Mouse (Mus musculus): Measurements from ENCODE around the gene Ehd1. TPM values are rescaled to one million over a fixed set of nuclear protein-coding genes. Genes with fewer than 3 reads are reported as not detected.

The Ehd1 gene
- polyA plus RNA-seq, 1 experiment from 2014 or later = 89.7 TPM

GRCm38 (mm10) chr19:6333761-6334595 is 57.5 kb downstream of the Ehd1 start:
- Histone ChIP-seq H3K4me2 (replicated peaks) (peak overlapping the region; percentile 94), H3K4me1 (replicated peaks) (peaks cover 30% of the 10 kb centered on the region), H3K9ac (replicated peaks) (0 out of 2 replicates have a peak overlapping the region, but pooled peaks have one; percentile 10), H3K27ac (peak overlapping the region; percentile 59), H3K4me3 (replicated peaks) (peak overlapping the region; percentile 85), H3K27me3 (no peaks in the 10 kb centered on the region), H3K36me3 (peaks cover 24% of the 10 kb centered on the region), H3K9me3 (no peaks in the 10 kb centered on the region)
- ATAC-seq = peak; percentile 2; the same call in 1 of the 2 replicates
- 73% methylated on average over 9 of the region's 9 CpGs for WGBS

GRCm38 (mm10) chr19:6334673-6335457 is 58.3 kb downstream of the Ehd1 start, which contains the start of gene Men1:
Gene Men1, plus strand, starts transcription at chr19:6334979.
- WGBS = under 1% methylated on average over 42 of the region's 43 CpGs
- H3K4me1 ChIP-seq (replicated peaks) = peaks cover 33% of the 10 kb centered on the region
- H3K9ac ChIP-seq (replicated peaks) = peak within 1 kb of the TSS; percentile 88
- ATAC-seq = peak; percentile 96
- no peaks in the 10 kb centered on the region for H3K27me3 ChIP-seq
- H3K4me2 ChIP-seq (replicated peaks) = peak within 1 kb of the TSS; percentile 94
- H3K36me3 ChIP-seq = peaks cover 33% of the 10 kb centered on the region
- H3K4me3 ChIP-seq (replicated peaks) = peak within 1 kb of the TSS; percentile 85
- no peaks in the 10 kb centered on the region for H3K9me3 ChIP-seq
- peak within 1 kb of the TSS; percentile 82 for H3K27ac ChIP-seq

GRCm38 (mm10) chr19:6335458-6335827 is 58.9 kb downstream of the Ehd1 start:
- Histone ChIP-seq H3K4me1 (replicated peaks) (peaks cover 38% of the 10 kb centered on the region), H3K4me3 (replicated peaks) (peak overlapping the region; percentile 85), H3K4me2 (replicated peaks) (peak overlapping the region; percentile 94), H3K9ac (replicated peaks) (peak overlapping the region; percentile 88), H3K27ac (peak overlapping the region; percentile 82), H3K9me3 (no peaks in the 10 kb centered on the region), H3K36me3 (peaks cover 38% of the 10 kb centered on the region), H3K27me3 (no peaks in the 10 kb centered on the region)
- under 1% methylated on average over 24 of the region's 25 CpGs for WGBS
- no peak; the same call in 1 of the 2 replicates for ATAC-seq

- peak overlapping the region; percentile 85 for H3K4me3 ChIP-seq (replicated peaks)
- no peaks in the 10 kb centered on the region for H3K27me3 ChIP-seq
- peaks cover 39% of the 10 kb centered on the region for H3K36me3 ChIP-seq
- no peak overlapping the region for H3K27ac ChIP-seq
- peaks cover 49% of the 10 kb centered on the region for H3K4me1 ChIP-seq (replicated peaks)
- WGBS = 95% methylated on average over 10 of the region's 10 CpGs
- H3K9ac ChIP-seq (replicated peaks) = peak overlapping the region; percentile 88
- H3K9me3 ChIP-seq = no peaks in the 10 kb centered on the region
- peak overlapping the region; percentile 94 for H3K4me2 ChIP-seq (replicated peaks)
- no peak for ATAC-seq
Measured at GRCm38 (mm10) chr19:6336920-6337319, 60.4 kb downstream of the Ehd1 start.

- ATAC-seq = no peak
- Histone ChIP-seq H3K4me2 (replicated peaks) (no peak overlapping the region), H3K27ac (no peak overlapping the region), H3K4me3 (replicated peaks) (no peak overlapping the region), H3K9ac (replicated peaks) (no peak overlapping the region), H3K4me1 (replicated peaks) (peaks cover 48% of the 10 kb centered on the region), H3K36me3 (peaks cover 52% of the 10 kb centered on the region), H3K9me3 (no peaks in the 10 kb centered on the region), H3K27me3 (no peaks in the 10 kb centered on the region)
- WGBS = 95% methylated on average over 7 of the region's 7 CpGs
Measured at GRCm38 (mm10) chr19:6338171-6338570, 61.6 kb downstream of the Ehd1 start.

- Histone ChIP-seq H3K9ac (replicated peaks) (no peak overlapping the region), H3K4me2 (replicated peaks) (no peak overlapping the region), H3K4me3 (replicated peaks) (no peak overlapping the region), H3K27ac (no peak overlapping the region), H3K36me3 (peaks cover 57% of the 10 kb centered on the region), H3K27me3 (no peaks in the 10 kb centered on the region), H3K9me3 (no peaks in the 10 kb centered on the region), H3K4me1 (replicated peaks) (peaks cover 48% of the 10 kb centered on the region)
- WGBS = 90% methylated on average over 11 of the region's 11 CpGs
- no peak for ATAC-seq
Measured at GRCm38 (mm10) chr19:6338716-6339115, 62.2 kb downstream of the Ehd1 start.

- no peak for ATAC-seq
- H3K4me2 ChIP-seq (replicated peaks) = no peak overlapping the region
- peaks cover 61% of the 10 kb centered on the region for H3K36me3 ChIP-seq
- 95% methylated on average over 6 of the region's 6 CpGs for WGBS
- H3K27ac ChIP-seq = no peak overlapping the region
- no peak overlapping the region for H3K9ac ChIP-seq (replicated peaks)
- H3K27me3 ChIP-seq = no peaks in the 10 kb centered on the region
- no peaks in the 10 kb centered on the region for H3K9me3 ChIP-seq
- H3K4me1 ChIP-seq (replicated peaks) = peaks cover 47% of the 10 kb centered on the region
- no peak overlapping the region for H3K4me3 ChIP-seq (replicated peaks)
Measured at GRCm38 (mm10) chr19:6339191-6339590, 62.7 kb downstream of the Ehd1 start.

GRCm38 (mm10) chr19:6339890-6340504 is 63.5 kb downstream of the Ehd1 start:
- Histone ChIP-seq H3K4me3 (replicated peaks) (0 out of 2 replicates have a peak overlapping the region, but pooled peaks have one; percentile 1), H3K27me3 (no peaks in the 10 kb centered on the region), H3K27ac (no peak overlapping the region), H3K9me3 (no peaks in the 10 kb centered on the region), H3K9ac (replicated peaks) (no peak overlapping the region), H3K36me3 (peaks cover 69% of the 10 kb centered on the region), H3K4me1 (replicated peaks) (peaks cover 43% of the 10 kb centered on the region), H3K4me2 (replicated peaks) (peak overlapping the region; percentile 86; the same call in 1 of the 2 replicates)
- WGBS = 62% methylated on average over 15 of the region's 15 CpGs
- ATAC-seq = no peak

GRCm38 (mm10) chr19:6340524-6341452 is 64.3 kb downstream of the Ehd1 start, which contains the start of gene Map4k2:
Gene Map4k2, plus strand, starts transcription at chr19:6341135.
- no peaks in the 10 kb centered on the region for H3K9me3 ChIP-seq
- no peak within 1 kb of the TSS; the same call in 1 of the 2 replicates for H3K27ac ChIP-seq
- H3K4me1 ChIP-seq (replicated peaks) = peaks cover 41% of the 10 kb centered on the region
- ATAC-seq = peak; percentile 62
- H3K36me3 ChIP-seq = peaks cover 77% of the 10 kb centered on the region
- peak within 1 kb of the TSS; percentile 52 for H3K4me3 ChIP-seq (replicated peaks)
- peak within 1 kb of the TSS; percentile 77 for H3K9ac ChIP-seq (replicated peaks)
- peak within 1 kb of the TSS; percentile 86 for H3K4me2 ChIP-seq (replicated peaks)
- 7% methylated on average over 69 of the region's 72 CpGs for WGBS
- no peaks in the 10 kb centered on the region for H3K27me3 ChIP-seq

- peak; percentile 7; the same call in 1 of the 2 replicates for ATAC-seq
- H3K27ac ChIP-seq = no peak overlapping the region; the same call in 1 of the 2 replicates
Measured at GRCm38 (mm10) chr19:6341453-6342077, 65.0 kb downstream of the Ehd1 start.

More at GRCm38 (mm10) chr19:6341453-6342077, 65.0 kb downstream of the Ehd1 start:
- Histone ChIP-seq H3K36me3 (peaks cover 85% of the 10 kb centered on the region), H3K4me1 (replicated peaks) (peaks cover 33% of the 10 kb centered on the region), H3K27me3 (no peaks in the 10 kb centered on the region), H3K4me2 (replicated peaks) (peak overlapping the region; percentile 86), H3K4me3 (replicated peaks) (peak overlapping the region; percentile 52), H3K9ac (replicated peaks) (peak overlapping the region; percentile 77), H3K9me3 (no peaks in the 10 kb centered on the region)
- WGBS = 13% methylated on average over 23 of the region's 23 CpGs
